Mouse (Mus musculus): ENCODE measurements around the gene Scaf11.
A peak's percentile ranks its signal among the peaks of the same experiment; 100 is the strongest.
"Not testable (repeated sequence)": the region's sequence is repeated elsewhere in the genome, so short reads cannot be mapped to it uniquely, and the experiment has no call there.

The Scaf11 gene

GRCm38 (mm10) chr15:96463821-96464220 is 3.2 kb upstream of the Scaf11 start:
- DNase-seq = no peak

- no peak for DNase-seq
Observed at GRCm38 (mm10) chr15:96462611-96463010, 2.0 kb upstream of the Scaf11 start.

GRCm38 (mm10) chr15:96461541-96462512 is 1.2 kb upstream of the Scaf11 start:
- no peak for DNase-seq

- no peak for DNase-seq
Observed at GRCm38 (mm10) chr15:96460451-96460729, 253 bp downstream of the Scaf11 start.

GRCm38 (mm10) chr15:96459741-96460450 is 747 bp downstream of the Scaf11 start:
- DNase-seq = peak; percentile 78

- DNase-seq = no peak
Observed at GRCm38 (mm10) chr15:96458273-96458672, 2.4 kb downstream of the Scaf11 start.

GRCm38 (mm10) chr15:96457338-96457664 is 3.3 kb downstream of the Scaf11 start:
- no peak for DNase-seq

GRCm38 (mm10) chr15:96456651-96457337 is 3.8 kb downstream of the Scaf11 start:
- DNase-seq = no peak

- no peak for DNase-seq
Observed at GRCm38 (mm10) chr15:96455595-96456214, 4.9 kb downstream of the Scaf11 start.

- DNase-seq = no peak
Observed at GRCm38 (mm10) chr15:96453346-96453745, 7.3 kb downstream of the Scaf11 start.

GRCm38 (mm10) chr15:96448656-96449299 is 11.9 kb downstream of the Scaf11 start:
- DNase-seq = no peak

- DNase-seq = no peak
Observed at GRCm38 (mm10) chr15:96446785-96447184, 13.9 kb downstream of the Scaf11 start.

GRCm38 (mm10) chr15:96441480-96441879 is 19.2 kb downstream of the Scaf11 start:
- not testable (repeated sequence) for DNase-seq

- no peak for DNase-seq
Observed at GRCm38 (mm10) chr15:96434202-96434601, 26.4 kb downstream of the Scaf11 start.

GRCm38 (mm10) chr15:96419920-96420319 is 40.7 kb downstream of the Scaf11 start:
- DNase-seq = no peak

GRCm38 (mm10) chr15:96418161-96418560 is 42.5 kb downstream of the Scaf11 start:
- DNase-seq = no peak

- DNase-seq = no peak
Observed at GRCm38 (mm10) chr15:96408717-96409121, 51.9 kb downstream of the Scaf11 start.

- no peak for DNase-seq
Observed at GRCm38 (mm10) chr15:96407151-96407550, 53.5 kb downstream of the Scaf11 start.

GRCm38 (mm10) chr15:96406253-96406652 is 54.4 kb downstream of the Scaf11 start:
- DNase-seq = no peak

GRCm38 (mm10) chr15:96405548-96405947 is 55.1 kb downstream of the Scaf11 start:
- no peak for DNase-seq

- no peak for DNase-seq
Observed at GRCm38 (mm10) chr15:96398333-96398732, 62.3 kb downstream of the Scaf11 start.

- DNase-seq = no peak
Observed at GRCm38 (mm10) chr15:96396641-96397344, 63.9 kb downstream of the Scaf11 start.

All from thymus, postnatal 14 days (tissue).